Mouse (Mus musculus): Measurements from ENCODE around the gene Lpxn.

Lpxn gene

GRCm38 (mm10) chr19:12795511-12796327 lies at the start of gene Lpxn, which contains the start of gene Zfp91:
Gene Lpxn (plus strand): TSS chr19:12796193.
Gene Zfp91 (minus strand): TSS chr19:12796126.
- DNase-seq = peak; percentile 93

- no peak for DNase-seq
Observed at GRCm38 (mm10) chr19:12756286-12756685, 39.7 kb upstream of the Lpxn start.

GRCm38 (mm10) chr19:12758936-12759478 lies 37.0 kb upstream of the Lpxn start:
- no peak for DNase-seq

- DNase-seq = no peak
Observed at GRCm38 (mm10) chr19:12759656-12760055, 36.3 kb upstream of the Lpxn start.

GRCm38 (mm10) chr19:12762212-12763130 lies 33.5 kb upstream of the Lpxn start:
- peak; percentile 48 to 56 for DNase-seq

GRCm38 (mm10) chr19:12765308-12765707 lies 30.7 kb upstream of the Lpxn start, which contains the start of gene Cntf:
Gene Cntf (minus strand): TSS chr19:12765632.
- DNase-seq = no peak

GRCm38 (mm10) chr19:12770888-12771287 lies 25.1 kb upstream of the Lpxn start:
- DNase-seq = no peak

- no peak for DNase-seq
Observed at GRCm38 (mm10) chr19:12780437-12780836, 15.6 kb upstream of the Lpxn start.

- DNase-seq = no peak
Observed at GRCm38 (mm10) chr19:12786803-12787395, 9.1 kb upstream of the Lpxn start.

GRCm38 (mm10) chr19:12787721-12788120 lies 8.3 kb upstream of the Lpxn start:
- no peak for DNase-seq

- DNase-seq = no peak
Observed at GRCm38 (mm10) chr19:12792374-12792773, 3.6 kb upstream of the Lpxn start.

- DNase-seq = peak; percentile 96
Observed at GRCm38 (mm10) chr19:12794056-12795044, 1.6 kb upstream of the Lpxn start.

GRCm38 (mm10) chr19:12795110-12795509 lies 883 bp upstream of the Lpxn start:
- no peak for DNase-seq

- DNase-seq = peak; percentile 85 to 87
Observed at GRCm38 (mm10) chr19:12796328-12796931, 437 bp downstream of the Lpxn start.

- peak in 1 of 2 experiments; percentile 37 for DNase-seq
Observed at GRCm38 (mm10) chr19:12797071-12797470, 1.1 kb downstream of the Lpxn start.

GRCm38 (mm10) chr19:12798404-12798803 lies 2.4 kb downstream of the Lpxn start:
- DNase-seq = peak; percentile 74 to 77

GRCm38 (mm10) chr19:12799081-12799480 lies 3.1 kb downstream of the Lpxn start:
- DNase-seq = no peak

GRCm38 (mm10) chr19:12800621-12801020 lies 4.6 kb downstream of the Lpxn start:
- peak in 1 of 2 experiments; percentile 28 for DNase-seq

GRCm38 (mm10) chr19:12801046-12801445 lies 5.1 kb downstream of the Lpxn start:
- DNase-seq = peak; percentile 55 to 66

- no peak for DNase-seq
Observed at GRCm38 (mm10) chr19:12802830-12803229, 6.8 kb downstream of the Lpxn start.

GRCm38 (mm10) chr19:12804237-12804636 lies 8.2 kb downstream of the Lpxn start:
- no peak for DNase-seq

All from B cell, adult 2 months (primary cell).